Mouse (Mus musculus) myocyte (in vitro differentiated cells): ENCODE results near the gene Mtmr10.

ENCODE experiments used
- POLR2A ChIP-seq: IDR thresholded peaks from one replicate; pipeline ENCODE4 v1.6.1; 2011; ENCODE audit warnings: low read depth, mild to moderate bottlenecking, control low read depth, moderate library complexity; ENCODE audit not compliant: insufficient read length
- REST ChIP-seq: IDR thresholded peaks from one replicate; pipeline ENCODE4 v1.6.1; 2011; ENCODE audit warnings: mild to moderate bottlenecking, control low read depth, moderate library complexity; ENCODE audit not compliant: insufficient read depth, insufficient read length

DNA sequence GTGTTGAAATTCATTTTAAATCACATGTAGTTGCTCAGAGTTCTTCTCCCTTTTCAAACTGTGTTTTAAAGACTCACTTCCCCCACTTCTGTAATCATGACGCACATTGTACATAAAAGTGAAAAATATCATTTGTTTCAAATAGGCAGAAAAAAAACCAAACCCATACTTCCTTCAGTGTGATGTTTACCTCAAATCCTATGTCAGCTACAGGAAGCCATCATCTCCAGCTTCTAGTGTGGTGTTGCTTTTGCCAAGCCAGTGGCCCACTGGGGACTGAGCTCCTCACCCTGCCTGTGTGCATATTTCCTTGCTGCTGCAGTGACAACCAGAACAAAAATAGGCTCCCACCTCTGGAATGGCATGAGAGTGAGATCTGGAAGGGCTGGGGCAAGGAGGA is 39.1 kb upstream of the Mtmr10 start:
- TF ChIP-seq REST (no peak), POLR2A (no peak)
